Mouse (Mus musculus) left cerebral cortex, adult 2 months (tissue): ENCODE data around the gene Dock9. TPM values are rescaled to one million over a fixed set of nuclear protein-coding genes. Genes with fewer than 3 reads are reported as not detected.

ENCODE experiments used
- DNase-seq, 2 experiments: peaks; one replicate each; pipeline ENCODE4 v3.0.0; 2021 to 2022; ENCODE audit warnings: low spot score in 2 of 2, mixed read lengths in 1 of 2; ENCODE audit errors: extremely low spot score in 1 of 2
- H3K27ac ChIP-seq: fragments of 200-600 bp; 2 replicates; pipeline ENCODE4 v1.8.1; 2022
- H3K4me3 ChIP-seq: fragments of 200-600 bp; 2 replicates; pipeline ENCODE4 v1.8.1; 2022
- CTCF ChIP-seq: fragments of 200-600 bp; IDR thresholded peaks from 2 replicates; pipeline ENCODE4 v1.8.1; 2022; ENCODE audit warnings: antibody characterized with exemption, mild to moderate bottlenecking, moderate library complexity
- intact Hi-C: fragments of 180-260 bp; cut with DNase I; formaldehyde crosslinking; loops from one replicate; pipeline ENCODE4 v1.15.1; 2025
- total RNA-seq, 2 experiments: library from RNA; stranded (reverse); gene quantifications; 2 replicates each; pipeline ENCODE4 v1.2.3; 2021

Gene Dock9
- total RNA-seq, 2 experiments from 2014 or later, result 87.1 to 91.6 TPM

DNA sequence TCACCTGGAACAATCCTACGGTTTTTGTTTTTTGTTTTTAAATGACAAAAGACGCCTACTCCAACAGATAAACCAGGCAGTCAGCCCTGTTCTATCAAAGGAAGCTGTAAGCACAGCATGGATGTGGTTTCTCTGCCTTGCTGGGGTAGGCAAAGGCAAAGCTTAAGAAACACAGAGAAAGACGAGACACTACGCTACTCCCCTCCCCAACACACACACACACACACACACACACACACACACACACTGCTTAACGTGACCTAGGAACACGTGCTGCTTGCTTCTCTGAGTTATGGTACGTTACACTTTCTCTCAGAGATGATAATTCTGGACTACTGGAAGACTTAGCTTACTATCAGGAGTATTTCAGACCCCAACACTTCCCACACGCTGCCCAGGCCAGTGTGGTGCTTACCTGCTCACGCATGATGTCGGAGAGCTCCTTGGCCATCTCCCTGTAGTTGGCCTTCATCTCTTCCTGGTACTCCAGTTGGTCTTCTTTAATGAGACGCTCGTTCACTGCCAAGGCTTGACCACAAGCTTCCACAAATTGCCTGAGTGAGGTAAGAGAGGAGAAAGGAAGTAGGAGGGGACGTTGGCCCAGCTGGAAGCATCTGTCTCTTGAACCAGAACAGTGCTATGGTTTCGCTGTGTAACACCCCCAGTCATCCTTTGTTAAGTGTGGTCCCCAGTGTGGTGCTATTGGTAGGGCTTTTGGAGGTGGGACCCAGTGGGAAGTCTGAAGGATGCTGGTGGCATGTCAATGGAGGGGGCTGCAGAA is 251.9 kb downstream of the Dock9 start:
- no peak overlapping the region for H3K4me3 ChIP-seq
- intact Hi-C loops, result no loop called here

DNA sequence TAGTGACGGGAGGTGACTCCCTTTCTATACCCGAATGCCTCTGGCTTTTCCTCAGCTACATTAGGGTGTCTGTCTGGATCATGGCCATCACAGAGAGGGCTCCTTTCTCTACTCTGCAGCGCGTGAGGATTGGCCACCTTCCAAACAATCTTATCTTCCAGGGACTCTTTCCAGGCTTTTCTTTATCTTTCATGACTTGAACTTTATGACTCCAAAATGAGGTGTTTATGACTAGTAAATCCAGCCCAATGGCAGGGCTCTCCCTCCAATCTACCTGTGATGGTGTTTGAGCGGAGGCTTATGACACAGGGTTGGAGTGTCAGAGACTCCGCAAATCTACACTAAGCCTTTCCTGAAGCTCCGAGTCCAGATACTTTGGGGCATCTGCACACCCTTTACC is 256.4 kb downstream of the Dock9 start:
- Histone ChIP-seq H3K27ac (no peak overlapping the region), H3K4me3 (no peak overlapping the region)
- intact Hi-C loops, result no loop called here
- no peak for TF ChIP-seq CTCF
- DNase-seq, result no peak

More for the DNA sequence above, 251.9 kb downstream of the Dock9 start:
- no peak for TF ChIP-seq CTCF
- no peak for DNase-seq
- H3K27ac ChIP-seq, result no peak overlapping the region

DNA sequence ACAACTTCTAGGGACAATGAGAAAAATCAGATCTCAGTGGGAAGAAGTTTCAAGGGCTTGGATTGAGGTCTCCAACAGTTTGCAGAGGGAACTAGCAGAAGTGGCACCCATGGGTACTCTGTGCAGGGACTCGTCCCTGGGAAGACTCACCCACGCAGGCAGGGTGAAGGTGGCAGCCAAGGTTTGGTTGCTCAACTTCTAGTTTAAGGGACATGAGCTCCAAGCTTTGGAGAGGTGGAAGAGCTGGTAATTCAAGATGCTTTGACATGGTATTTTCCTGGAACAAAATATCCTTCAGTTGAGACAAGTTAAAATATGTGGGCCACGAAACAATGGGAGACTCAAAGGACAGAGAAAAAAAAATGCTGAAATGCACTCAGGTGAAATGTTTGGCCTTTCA is 263.1 kb downstream of the Dock9 start:
- H3K4me3 ChIP-seq, result no peak overlapping the region
- no peak for TF ChIP-seq CTCF
- intact Hi-C loops, result no loop called here
- no peak for DNase-seq
- H3K27ac ChIP-seq, result no peak overlapping the region

DNA sequence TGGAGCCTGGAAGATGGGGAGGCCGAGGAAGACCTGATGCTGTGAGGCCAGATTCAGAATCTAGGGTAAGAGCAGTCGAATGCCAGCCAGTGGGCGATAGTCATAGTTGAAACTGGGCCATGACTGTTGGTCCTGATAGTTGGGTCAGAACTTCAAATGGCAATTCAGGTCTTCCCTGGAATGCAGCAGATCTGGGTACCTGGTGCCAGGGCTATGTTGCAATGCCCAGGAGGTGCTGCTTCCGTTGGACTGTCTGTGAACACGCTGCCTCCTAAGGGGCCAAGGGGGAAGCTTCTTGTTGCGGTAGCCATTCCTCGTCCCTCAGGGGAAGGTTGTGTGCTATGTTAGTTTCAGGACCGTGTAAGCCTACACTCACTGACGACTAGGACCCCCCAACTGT is 266.8 kb downstream of the Dock9 start:
- Histone ChIP-seq H3K27ac (no peak overlapping the region), H3K4me3 (no peak overlapping the region)
- intact Hi-C loops, result no loop called here
- DNase-seq, result no peak
- no peak for TF ChIP-seq CTCF

DNA sequence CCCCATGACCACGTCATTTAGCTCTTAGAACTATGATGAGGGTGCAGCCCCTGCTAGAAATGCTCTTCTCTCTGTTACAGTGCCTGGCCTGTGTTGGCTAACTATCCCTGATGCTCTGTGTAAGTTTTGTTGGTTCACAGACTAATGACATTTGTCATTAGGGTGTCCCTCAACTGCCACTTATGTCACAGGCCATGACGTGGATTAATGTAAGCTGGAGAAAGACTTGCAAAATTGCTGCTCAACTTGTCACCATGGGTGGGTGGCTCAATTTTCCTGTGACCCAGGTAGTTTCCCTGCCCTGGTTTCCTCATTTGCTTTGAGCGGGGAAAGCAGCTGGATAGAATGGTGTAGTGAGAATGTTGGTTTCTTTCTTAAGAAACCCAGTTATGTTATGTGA is 269.8 kb downstream of the Dock9 start:
- Histone ChIP-seq H3K4me3 (no peak overlapping the region), H3K27ac (no peak overlapping the region)
- TF ChIP-seq CTCF, result no peak
- DNase-seq, result no peak
- intact Hi-C loops, result no loop called here

DNA sequence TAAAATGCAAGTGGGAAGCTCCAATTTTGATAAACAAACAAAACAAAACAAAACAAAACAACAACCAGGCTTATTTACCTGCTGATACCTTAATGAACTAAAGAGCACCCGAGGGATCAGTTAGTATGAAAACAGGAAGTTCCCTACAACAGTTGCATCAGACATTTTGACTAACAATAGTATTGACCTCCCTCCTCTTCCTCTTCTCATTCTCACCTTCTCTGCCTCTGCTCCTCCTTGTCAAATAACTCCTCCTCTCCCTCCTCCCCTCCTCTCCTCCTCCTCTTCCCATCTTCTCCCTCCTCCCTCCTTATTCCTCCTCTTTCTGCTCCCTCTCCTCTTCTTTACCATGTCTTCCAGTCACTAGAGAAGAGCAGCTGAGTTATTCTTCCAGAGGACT is 270.4 kb downstream of the Dock9 start:
- Histone ChIP-seq H3K27ac (no peak overlapping the region), H3K4me3 (no peak overlapping the region)
- DNase-seq, result no peak
- no peak for TF ChIP-seq CTCF
- intact Hi-C loops, result no loop called here

DNA sequence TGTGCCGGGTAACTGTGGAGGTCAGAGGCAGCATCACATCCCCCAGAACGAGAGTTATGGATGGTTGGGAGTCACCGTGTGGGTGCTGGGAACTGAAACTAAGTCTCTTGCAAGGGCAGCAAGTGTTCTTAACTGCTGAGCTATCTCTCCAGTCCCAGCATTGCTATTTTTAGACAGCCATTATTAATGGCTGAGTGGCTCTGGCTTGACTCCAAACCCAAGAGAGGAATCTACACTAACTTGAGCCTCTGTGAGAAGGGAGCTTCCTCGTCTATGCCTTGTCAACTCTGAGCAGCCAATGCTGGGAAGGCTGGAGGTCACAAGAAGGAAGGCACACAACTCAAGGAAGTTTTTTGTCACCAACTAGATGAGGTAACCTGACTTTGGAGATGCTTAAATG is 275.9 kb downstream of the Dock9 start:
- Histone ChIP-seq H3K4me3 (no peak overlapping the region), H3K27ac (no peak overlapping the region)
- DNase-seq, result no peak
- TF ChIP-seq CTCF, result no peak
- intact Hi-C loops, result no loop called here

DNA sequence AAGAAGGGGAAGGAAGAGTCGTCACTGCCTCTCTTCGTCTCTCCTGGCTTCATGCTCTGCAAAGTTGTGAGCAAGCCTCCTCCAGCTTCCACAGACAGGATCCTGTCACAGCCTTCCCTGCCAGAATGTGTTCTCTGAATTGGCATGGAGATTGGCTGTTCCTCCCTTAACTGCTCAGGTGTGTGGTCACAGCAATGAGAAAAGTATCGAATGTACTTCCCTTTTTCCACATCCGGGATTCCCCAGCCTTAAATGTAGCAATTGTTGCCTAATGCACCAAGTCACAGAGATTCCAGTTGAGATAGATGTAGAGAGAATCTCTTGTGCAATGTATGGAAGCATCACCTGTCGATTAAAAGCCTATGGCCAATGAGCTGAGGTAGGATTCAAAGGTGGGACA is 280.8 kb downstream of the Dock9 start:
- intact Hi-C loops, result no loop called here
- H3K27ac ChIP-seq, result no peak overlapping the region
- no peak overlapping the region for H3K4me3 ChIP-seq
- no peak for TF ChIP-seq CTCF
- DNase-seq, result no peak

DNA sequence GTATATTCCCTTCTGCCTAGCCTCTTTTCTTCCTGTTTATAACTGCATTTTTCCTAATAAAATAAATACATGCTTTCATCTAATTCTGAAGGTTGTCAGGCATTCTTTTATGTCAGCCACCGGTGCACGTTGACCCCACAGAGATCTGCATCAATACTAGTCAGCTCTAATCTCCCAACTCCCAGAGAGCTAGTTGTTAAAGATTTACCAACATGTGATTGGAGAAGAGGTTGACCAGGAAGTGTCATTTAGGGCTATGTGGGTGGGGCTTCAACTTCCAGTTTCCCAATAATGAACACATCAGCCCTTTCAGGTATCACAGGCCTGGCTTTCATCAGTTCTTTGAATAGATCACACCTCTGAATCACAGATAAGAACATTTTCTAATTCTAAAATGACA is 288.7 kb downstream of the Dock9 start:
- H3K27ac ChIP-seq, result no peak overlapping the region
- DNase-seq, result no peak
- intact Hi-C loops, result no loop called here
- no peak overlapping the region for H3K4me3 ChIP-seq
- no peak for TF ChIP-seq CTCF

DNA sequence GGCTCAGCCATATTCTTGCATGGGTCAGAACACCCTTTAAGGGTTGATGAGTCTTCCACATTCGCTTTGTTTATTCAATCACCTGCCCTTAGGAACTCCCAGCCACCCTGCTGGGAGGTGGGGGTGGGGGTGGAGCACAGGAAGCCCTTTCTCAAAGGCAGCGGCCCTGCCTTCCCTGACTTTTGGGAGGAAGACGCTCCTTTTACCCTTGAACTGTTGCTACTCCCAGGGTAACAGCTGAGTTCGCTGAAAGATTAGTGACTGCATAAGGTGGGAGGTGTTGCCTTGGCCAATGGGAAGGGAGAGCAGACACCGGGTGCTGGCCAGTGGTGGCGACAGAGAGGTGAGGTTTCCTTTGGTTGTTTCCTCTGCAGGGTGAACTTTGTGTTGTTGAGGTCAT is 291.3 kb downstream of the Dock9 start:
- DNase-seq, result no peak
- Histone ChIP-seq H3K27ac (no peak overlapping the region), H3K4me3 (no peak overlapping the region)
- intact Hi-C loops, result no loop called here
- no peak for TF ChIP-seq CTCF

DNA sequence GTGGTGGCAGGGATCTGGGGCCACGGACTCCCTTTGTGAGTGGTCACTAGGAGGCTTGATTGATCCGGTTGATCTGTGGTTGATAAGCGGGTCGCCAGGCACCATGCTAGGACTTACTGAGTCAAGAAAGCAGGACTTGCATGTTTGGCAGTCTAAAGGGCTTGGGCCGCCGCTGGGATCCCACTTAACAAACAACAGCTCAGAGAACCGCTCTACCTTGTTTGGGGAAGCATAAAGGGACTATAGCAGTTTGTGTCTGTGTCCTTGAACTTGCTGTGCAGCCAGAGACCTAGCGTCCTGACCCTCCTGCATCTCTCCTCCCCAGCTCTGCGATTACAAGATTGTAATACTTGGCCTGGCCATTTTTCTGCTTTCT is 292.2 kb downstream of the Dock9 start:
- intact Hi-C loops, result no loop called here
- no peak for DNase-seq
- H3K4me3 ChIP-seq, result no peak overlapping the region
- TF ChIP-seq CTCF, result no peak
- no peak overlapping the region for H3K27ac ChIP-seq

DNA sequence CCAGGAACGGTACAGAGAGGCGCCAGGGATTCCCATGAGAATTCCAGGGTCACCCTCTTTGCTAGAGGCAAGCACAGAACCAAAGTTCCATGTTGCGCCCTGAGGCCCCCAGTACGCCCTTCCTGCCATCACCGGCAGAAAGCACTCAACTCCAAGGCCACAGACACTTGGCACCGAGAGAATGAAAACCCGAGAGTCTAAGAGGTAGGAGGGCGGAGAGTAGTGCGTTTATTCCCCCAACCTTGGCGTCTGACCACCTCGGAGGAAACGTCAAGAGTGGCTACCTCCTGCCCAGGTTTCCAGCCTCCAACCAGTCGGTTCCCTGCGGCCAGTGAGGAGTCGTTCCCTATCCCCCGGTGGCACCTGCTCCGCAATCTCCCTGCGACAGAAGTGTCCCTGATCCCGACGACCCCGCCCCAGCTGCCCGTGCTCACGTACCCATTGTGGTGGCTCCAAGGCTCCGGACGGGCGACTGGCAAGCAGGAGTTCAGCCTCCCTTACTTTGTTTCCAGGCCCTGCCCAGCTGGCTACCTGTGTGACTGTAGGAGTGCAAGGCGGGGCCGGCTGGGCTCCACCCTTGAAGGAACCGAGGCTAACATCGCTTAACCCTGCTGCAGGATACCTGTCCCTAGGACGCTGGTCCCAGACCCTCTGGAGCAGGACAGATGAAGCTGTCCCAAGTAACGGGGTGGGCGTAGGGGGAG is 292.7 kb downstream of the Dock9 start, which contains the start of gene Slc15a1:
Gene Slc15a1 (minus strand): TSS at position 472 of the 704 bp plus-strand sequence.
- intact Hi-C loops, result no loop called here
- no peak within 1 kb of the TSS for H3K4me3 ChIP-seq
- DNase-seq, result no peak
- no peak for TF ChIP-seq CTCF
- no peak within 1 kb of the TSS for H3K27ac ChIP-seq

DNA sequence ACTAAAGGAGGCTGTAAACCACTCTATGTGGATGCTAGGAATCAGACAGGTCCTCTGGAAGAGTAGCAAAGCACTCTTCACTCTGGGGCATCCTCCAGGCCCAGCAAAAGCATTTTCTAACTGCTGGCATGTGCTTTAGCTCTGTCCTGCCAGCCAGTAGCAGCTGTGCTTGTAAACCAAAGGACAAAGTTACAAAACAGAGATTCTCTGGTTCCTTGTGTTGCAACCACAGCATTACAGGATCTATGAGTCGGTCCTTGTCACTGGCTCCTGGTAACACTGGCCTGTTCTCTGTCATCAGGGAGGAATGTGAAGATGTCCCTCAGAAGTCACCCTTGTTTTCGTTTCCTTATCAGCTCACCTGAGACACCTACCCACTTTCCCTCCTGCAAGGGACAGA is 297.1 kb downstream of the Dock9 start:
- Histone ChIP-seq H3K27ac (no peak overlapping the region), H3K4me3 (no peak overlapping the region)
- no peak for DNase-seq
- intact Hi-C loops, result no loop called here
- no peak for TF ChIP-seq CTCF
